In genomic region chr4:100395407-100395806, GRCm38 (mm10) we compare ENCODE assay signal across 12 mouse cellular contexts.
A peak's percentile ranks its signal among the peaks of the same experiment; 100 is the strongest.
DNase-seq lines count a peak whose midpoint lies in the region; ATAC-seq and TF ChIP-seq lines count a peak whose summit lies in the region.
"Had no signal": no experiment of that assay in that cellular context is flagged by ENCODE, and none has a peak within 500 bp of the region (broad histone marks: within the 10 kb centered on the region; RNA-seq: fewer than 3 reads in every experiment).

No protein-coding gene starts in this region.

- H3K4me1 ChIP-seq in kidney, adult 2 months (ENCODE audit: control insufficient read depth, insufficient read depth, low read length), result 0 out of 2 replicates have a peak, but pooled peaks cover 4% of the 10 kb centered on the region
- H3K4me1 ChIP-seq in embryonic facial prominence, embryonic 15.5 days, result peaks cover 17% of the 10 kb centered on the region
- peaks cover 11% of the 10 kb centered on the region for H3K4me1 ChIP-seq in heart, embryonic 15.5 days (replicated peaks)
- H3K4me1 ChIP-seq in hindbrain, embryonic 16.5 days (ENCODE audit: control insufficient read depth, insufficient read depth, low read depth, low read length), result no peaks in the 10 kb centered on the region

- no peak for TF ChIP-seq POLR2A in kidney, adult 2 months (IDR thresholded peaks at IDR 0.05; ENCODE audit: low read depth, low read length)

- ATAC-seq in embryonic facial prominence, embryonic 15.5 days (ENCODE audit: insufficient number of reproducible peaks, low FRiP score, low TSS enrichment, low read depth), result no peak
- peak; percentile 50; the same call in 1 of the 2 replicates for ATAC-seq in heart, embryonic 15.5 days (replicated peaks; ENCODE audit: insufficient number of reproducible peaks, insufficient read depth, low FRiP score, low read depth)
- no peak for ATAC-seq in hindbrain, embryonic 16.5 days
- ATAC-seq: CD4-positive, CD25-positive, alpha-beta regulatory T cell, adult 4 months had no signal

- TF ChIP-seq CTCF in kidney, adult 2 months (conservative IDR thresholded peaks at IDR 0.05; ENCODE audit: insufficient read depth, insufficient read length, low read depth, low read length), result no peak

- DNase-seq in kidney, adult 2 months, result peak; percentile 27
- DNase-seq in kidney, postnatal 4 days, result no peak
- peak; percentile 12 for DNase-seq in adipocyte (ENCODE audit: low spot score)
- no peak for DNase-seq in left cerebral cortex, adult 8-10 months (ENCODE audit: low spot score in 2 of 2)
- DNase-seq in right cerebral cortex, postnatal 25 days, result no peak
- DNase-seq: left cerebral cortex, postnatal 4 days had no signal

- no peaks in the 10 kb centered on the region for H3K27me3 ChIP-seq in kidney, adult 2 months (replicated peaks; ENCODE audit: control insufficient read depth, insufficient read depth, low read length)
- H3K27me3 ChIP-seq in embryonic facial prominence, embryonic 15.5 days, result no peaks in the 10 kb centered on the region
- no peaks in the 10 kb centered on the region for H3K27me3 ChIP-seq in heart, embryonic 15.5 days
- no peaks in the 10 kb centered on the region for H3K27me3 ChIP-seq in hindbrain, embryonic 16.5 days (replicated peaks; ENCODE audit: control insufficient read depth, insufficient read depth, low read length)

- H3K36me3 ChIP-seq in kidney, adult 2 months (ENCODE audit: control insufficient read depth, insufficient read depth, low read length), result no peaks in the 10 kb centered on the region
- H3K36me3 ChIP-seq in embryonic facial prominence, embryonic 15.5 days, result no peaks in the 10 kb centered on the region
- H3K36me3 ChIP-seq in heart, embryonic 15.5 days, result no peaks in the 10 kb centered on the region
- no peaks in the 10 kb centered on the region for H3K36me3 ChIP-seq in hindbrain, embryonic 16.5 days (ENCODE audit: control insufficient read depth, insufficient read depth, low read length)

- no peak overlapping the region for H3K27ac ChIP-seq in kidney, adult 2 months (ENCODE audit: insufficient read depth, low read depth, low read length)
- H3K27ac ChIP-seq in embryonic facial prominence, embryonic 15.5 days (replicated peaks), result 0 out of 2 replicates have a peak overlapping the region, but pooled peaks have one; percentile 85
- H3K27ac ChIP-seq in heart, embryonic 15.5 days, result peak overlapping the region; percentile 68
- H3K27ac ChIP-seq in hindbrain, embryonic 16.5 days (ENCODE audit: low read depth, low read length), result no peak overlapping the region
- H3K27ac ChIP-seq: kidney, postnatal 0 days had no signal

- no peak overlapping the region for H3K4me3 ChIP-seq in kidney, adult 2 months (ENCODE audit: insufficient read depth, low read depth, low read length)
- no peak overlapping the region for H3K4me3 ChIP-seq in embryonic facial prominence, embryonic 15.5 days (replicated peaks)
- no peak overlapping the region for H3K4me3 ChIP-seq in heart, embryonic 15.5 days
- no peak overlapping the region for H3K4me3 ChIP-seq in hindbrain, embryonic 16.5 days (ENCODE audit: low read length)
- H3K4me3 ChIP-seq: erythroblast, embryonic 14.5 days had no signal

- H3K9ac ChIP-seq in embryonic facial prominence, embryonic 15.5 days, result no peak overlapping the region
- no peak overlapping the region for H3K9ac ChIP-seq in heart, embryonic 15.5 days
- H3K9ac ChIP-seq in hindbrain, embryonic 16.5 days (ENCODE audit: low read depth, low read length), result no peak overlapping the region

- 80% methylated on average over 4 of the region's 4 CpGs for WGBS in kidney, adult 2 months
- 80% methylated on average over 4 of the region's 4 CpGs for WGBS in embryonic facial prominence, embryonic 15.5 days
- WGBS in heart, embryonic 15.5 days, result 60% methylated on average over 4 of the region's 4 CpGs
- 92% methylated on average over 4 of the region's 4 CpGs for WGBS in hindbrain, embryonic 16.5 days

- H3K9me3 ChIP-seq in embryonic facial prominence, embryonic 15.5 days (replicated peaks), result no peaks in the 10 kb centered on the region
- no peaks in the 10 kb centered on the region for H3K9me3 ChIP-seq in heart, embryonic 15.5 days (replicated peaks)
- no peaks in the 10 kb centered on the region for H3K9me3 ChIP-seq in hindbrain, embryonic 16.5 days (ENCODE audit: control insufficient read depth, low read length)

- H3K4me2 ChIP-seq in embryonic facial prominence, embryonic 15.5 days (replicated peaks), result no peak overlapping the region
- H3K4me2 ChIP-seq in heart, embryonic 15.5 days, result no peak overlapping the region
- no peak overlapping the region for H3K4me2 ChIP-seq in hindbrain, embryonic 16.5 days (ENCODE audit: low read length)

Comparison
In these comparisons a context has a peak if more than half of its experiments do, and no peak if none do; other contexts are left out.
1. DNase-seq: peak in kidney, adult 2 months (single experiment) and adipocyte (single experiment); none in kidney, postnatal 4 days (0 of 2), left cerebral cortex, adult 8-10 months (0 of 2) and right cerebral cortex, postnatal 25 days (single experiment).
2. H3K27ac ChIP-seq: peak in embryonic facial prominence, embryonic 15.5 days (single experiment) and heart, embryonic 15.5 days (single experiment); none in kidney, adult 2 months (single experiment) and hindbrain, embryonic 16.5 days (single experiment).